Mouse (Mus musculus) c-Kit-positive CD71-negative TER-119-negative erythroid progenitor cells, embryonic 14.5 days (primary cell): ENCODE results near the gene Mall.
A peak's percentile ranks its signal among the peaks of the same experiment; 100 is the strongest.

Experiments
- DNase-seq: peaks from one replicate; pipeline ENCODE4 v3.0.0-alpha.2; 2013; ENCODE audit warnings: low read depth

Mall gene

GRCm38 (mm10) chr2:127728661-127729450 lies 876 bp downstream of the Mall start:
- DNase-seq: no peak

- no peak for DNase-seq
Measured at GRCm38 (mm10) chr2:127728146-127728545, 1.6 kb downstream of the Mall start.

GRCm38 (mm10) chr2:127723193-127723592 lies 6.5 kb downstream of the Mall start:
- no peak for DNase-seq

GRCm38 (mm10) chr2:127722176-127722892 lies 7.4 kb downstream of the Mall start:
- DNase-seq: peak; percentile 40

- no peak for DNase-seq
Measured at GRCm38 (mm10) chr2:127718839-127719468, 10.8 kb downstream of the Mall start.

GRCm38 (mm10) chr2:127714726-127715125 lies 15.0 kb downstream of the Mall start:
- DNase-seq: no peak

GRCm38 (mm10) chr2:127708792-127709191 lies 20.9 kb downstream of the Mall start:
- no peak for DNase-seq

GRCm38 (mm10) chr2:127708060-127708459 lies 21.7 kb downstream of the Mall start:
- DNase-seq: no peak

GRCm38 (mm10) chr2:127705267-127705666 lies 24.5 kb downstream of the Mall start:
- DNase-seq: no peak

GRCm38 (mm10) chr2:127689239-127689638 lies 40.5 kb downstream of the Mall start:
- DNase-seq: no peak

GRCm38 (mm10) chr2:127683687-127684331 lies 45.9 kb downstream of the Mall start:
- peak; percentile 44 for DNase-seq

GRCm38 (mm10) chr2:127667843-127668506 lies 61.8 kb downstream of the Mall start:
- DNase-seq: peak; percentile 12

- DNase-seq: no peak
Measured at GRCm38 (mm10) chr2:127667015-127667414, 62.7 kb downstream of the Mall start.

- no peak for DNase-seq
Measured at GRCm38 (mm10) chr2:127662708-127663107, 67.0 kb downstream of the Mall start.

GRCm38 (mm10) chr2:127656086-127656720 lies 73.5 kb downstream of the Mall start, which contains the start of gene Mal:
Gene Mal (minus strand): TSS chr2:127656695.
- no peak for DNase-seq

- no peak for DNase-seq
Measured at GRCm38 (mm10) chr2:127655419-127655818, 74.3 kb downstream of the Mall start.

GRCm38 (mm10) chr2:127654786-127655185 lies 74.9 kb downstream of the Mall start:
- DNase-seq: no peak
